Mouse (Mus musculus): Measurements from ENCODE around the gene Gjd2. TPM values are rescaled to one million over a fixed set of nuclear protein-coding genes. Genes with fewer than 3 reads are reported as not detected.

Gjd2 gene
- total RNA-seq, 2 experiments from 2014 or later = 19.4 to 23.5 TPM

DNA sequence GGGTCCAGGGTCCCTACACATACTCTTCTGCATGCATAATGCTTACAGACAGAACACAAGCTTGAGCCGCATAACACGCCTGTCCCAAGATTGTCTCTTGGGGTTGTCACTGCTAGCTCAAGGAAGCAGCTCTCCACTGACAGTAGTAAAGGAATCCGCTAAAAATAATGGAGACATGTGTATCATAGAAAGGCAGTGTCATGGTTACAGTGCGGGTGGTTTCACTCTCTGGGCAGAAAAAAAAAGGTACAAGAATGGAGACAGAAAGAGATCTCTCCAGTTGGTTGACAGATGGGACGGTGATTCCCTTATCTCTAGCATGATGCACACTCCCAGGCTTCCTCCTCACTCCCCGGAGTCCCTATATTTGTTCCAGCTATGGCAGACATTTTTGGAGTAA lies 1.4 kb upstream of the Gjd2 start:
- intact Hi-C loops (cut with DNase I) = no loop called here
- no peak for DNase-seq

DNA sequence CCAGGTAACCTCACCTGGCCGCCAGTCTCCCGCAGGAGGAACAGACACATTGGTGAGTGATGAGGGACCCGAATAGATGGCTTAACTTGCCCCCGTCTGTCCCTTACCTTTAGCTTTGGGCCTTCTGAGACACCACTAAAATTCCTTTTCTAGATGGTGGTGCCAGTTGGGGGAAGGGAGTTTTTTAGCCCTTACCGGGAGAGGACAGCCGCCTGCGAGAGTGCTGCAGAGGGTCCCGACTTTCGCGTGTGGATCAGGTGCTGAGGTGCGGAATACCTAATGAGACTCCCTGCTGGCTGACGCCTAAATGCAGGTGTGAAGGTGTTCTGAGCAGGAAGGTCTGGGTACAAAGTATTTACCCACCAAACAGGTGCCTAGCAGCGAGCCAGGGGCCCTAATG lies 427 bp upstream of the Gjd2 start:
- intact Hi-C loops (cut with DNase I) = no loop called here
- DNase-seq = no peak

GRCm38 (mm10) chr2:114012749-114013211 lies 639 bp downstream of the Gjd2 start:
- intact Hi-C loops (cut with DNase I) = no loop called here
- DNase-seq = peak; percentile 53

DNA sequence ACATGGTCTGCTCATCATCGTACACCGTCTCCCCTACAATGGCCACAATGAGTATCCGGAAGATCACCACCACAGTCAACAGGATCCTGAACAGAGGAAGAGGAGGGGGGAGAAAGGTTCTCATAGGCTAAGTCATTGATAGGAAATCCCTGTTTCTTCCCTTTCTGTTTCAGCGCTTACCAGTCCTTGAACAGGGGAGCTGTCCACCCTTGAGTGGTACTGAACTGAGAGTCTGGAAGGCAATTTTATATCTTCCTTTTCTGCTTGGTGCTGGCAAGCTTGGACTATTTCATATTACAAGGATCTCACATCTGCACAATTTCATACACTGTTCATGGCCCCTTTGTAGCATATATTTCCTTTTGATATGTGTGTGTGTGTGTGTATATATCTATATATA lies 1.6 kb downstream of the Gjd2 start:
- no peak for DNase-seq
- intact Hi-C loops (cut with DNase I) = no loop called here

GRCm38 (mm10) chr2:114008321-114008720 lies 5.1 kb downstream of the Gjd2 start:
- intact Hi-C loops (cut with DNase I) = no loop called here
- no peak for DNase-seq

DNA sequence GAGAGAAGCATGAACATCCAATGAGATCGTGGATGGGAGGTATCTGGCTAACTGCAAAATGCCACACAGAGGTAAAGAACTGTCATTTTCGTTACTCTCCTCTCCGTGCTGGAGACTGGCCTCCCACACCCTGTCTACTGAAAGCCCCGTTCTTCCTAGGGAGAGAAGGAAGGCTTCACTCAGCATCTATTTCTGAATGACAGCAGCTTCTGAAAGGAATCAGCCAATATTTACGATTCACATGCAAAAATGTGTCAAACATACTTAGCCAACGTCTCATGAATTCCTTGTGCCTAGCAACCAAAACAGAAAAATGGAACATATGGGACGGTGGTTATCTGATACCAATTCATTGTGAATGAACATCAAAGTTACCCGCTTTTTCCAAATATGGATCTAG lies 15.9 kb downstream of the Gjd2 start:
- DNase-seq = no peak
- intact Hi-C loops (cut with DNase I) = no loop called here

DNA sequence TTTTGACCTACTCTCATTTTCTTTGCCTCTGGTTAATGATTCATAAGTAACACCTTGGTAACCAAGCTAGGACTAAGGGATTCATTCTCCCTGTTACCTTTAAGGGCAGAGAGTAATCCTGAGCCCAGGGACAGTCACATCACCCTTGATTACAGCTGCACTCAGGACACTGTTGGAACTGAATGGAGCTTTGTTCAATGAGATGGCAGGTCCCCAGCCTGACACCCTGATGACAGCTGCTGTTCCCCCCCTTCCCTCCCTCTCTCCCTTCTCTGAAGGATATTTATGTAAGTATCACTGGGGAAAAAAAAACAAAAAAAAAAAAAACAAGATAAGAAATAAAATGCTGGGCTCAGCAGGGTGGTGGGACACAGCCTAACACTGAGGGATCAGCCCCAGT lies 16.5 kb downstream of the Gjd2 start:
- intact Hi-C loops (cut with DNase I) = no loop called here
- no peak for DNase-seq

- DNase-seq = no peak
- intact Hi-C loops (cut with DNase I) = no loop called here
Measured at GRCm38 (mm10) chr2:113984890-113985289, 28.5 kb downstream of the Gjd2 start.

- intact Hi-C loops (cut with DNase I) = no loop called here
- peak; percentile 83 for DNase-seq
Measured at GRCm38 (mm10) chr2:113980664-113981063, 32.8 kb downstream of the Gjd2 start.

- no peak for DNase-seq
- intact Hi-C loops (cut with DNase I) = no loop called here
Measured at GRCm38 (mm10) chr2:113978151-113978771, 35.2 kb downstream of the Gjd2 start.

- intact Hi-C loops (cut with DNase I) = no loop called here
- DNase-seq = no peak
Measured at GRCm38 (mm10) chr2:113973950-113974349, 39.5 kb downstream of the Gjd2 start.

GRCm38 (mm10) chr2:113966421-113966820 lies 47.0 kb downstream of the Gjd2 start:
- peak; percentile 35 for DNase-seq
- intact Hi-C loops (cut with DNase I) = no loop called here

Other genes with a start within 250 kb of the Gjd2 start
- 100 to 1,000 TPM; 205 to 208 TPM for gene Scg5, start 184.5 kb downstream of the Gjd2 start, total RNA-seq (2021)
- gene Arhgap11a, start 165.0 kb downstream of the Gjd2 start, total RNA-seq (2021) = 1 to 10 TPM; 6.9 to 7.8 TPM
- gene Actc1, start 39.9 kb upstream of the Gjd2 start, total RNA-seq (2021) = not detected
- 10 to 100 TPM; 35.8 to 36.9 TPM for gene Aqr, start 173.4 kb upstream of the Gjd2 start, total RNA-seq (2021)
- gene Zfp770, start 187.8 kb upstream of the Gjd2 start, total RNA-seq (2021) = 10 to 100 TPM; 29.4 to 30.2 TPM